Mouse (Mus musculus): ENCODE measurements at regions not wholly inside any gene's neighbourhood (a gene's known extent, or its start where the extent isn't known, plus 50 kb on each side); places are given as distances from the start of the nearest gene placed in this dataset.

- no peak for DNase-seq
These were observed 53.0 kb upstream of the Mon1b start for GRCm38 (mm10) chr8:113582180-113582975.

- no peak for DNase-seq
These were observed 51.6 kb upstream of the Mon1b start for GRCm38 (mm10) chr8:113583801-113584200.
